Mouse (Mus musculus): ENCODE measurements at regions not wholly inside any gene's neighbourhood (a gene's known extent, or its start where the extent isn't known, plus 50 kb on each side); places are given as distances from the start of the nearest gene placed in this dataset.
"Not testable (repeated sequence)": the region's sequence is repeated elsewhere in the genome, so short reads cannot be mapped to it uniquely, and the experiment has no call there.

GRCm38 (mm10) chr15:5869289-5869688 is 430.3 kb upstream of the Dab2 start:
- DNase-seq (ENCODE audit: low spot score), result no peak

- no peak for DNase-seq (ENCODE audit: low spot score)
Measured at GRCm38 (mm10) chr15:5869866-5870265, 429.7 kb upstream of the Dab2 start.

- DNase-seq (ENCODE audit: low spot score), result no peak
Measured at GRCm38 (mm10) chr15:5872042-5872441, 427.5 kb upstream of the Dab2 start.

GRCm38 (mm10) chr15:5877749-5878148 is 421.8 kb upstream of the Dab2 start:
- DNase-seq (ENCODE audit: low spot score), result no peak

GRCm38 (mm10) chr15:5891188-5891587 is 408.4 kb upstream of the Dab2 start:
- no peak for DNase-seq (ENCODE audit: low spot score)

GRCm38 (mm10) chr15:5892034-5892433 is 407.6 kb upstream of the Dab2 start:
- DNase-seq (ENCODE audit: low spot score), result no peak

GRCm38 (mm10) chr15:5895688-5896470 is 403.7 kb upstream of the Dab2 start:
- not testable (repeated sequence) for DNase-seq (ENCODE audit: low spot score)

GRCm38 (mm10) chr15:5915261-5915660 is 384.3 kb upstream of the Dab2 start:
- DNase-seq (ENCODE audit: low spot score), result peak; percentile 43

GRCm38 (mm10) chr15:5920058-5920457 is 379.5 kb upstream of the Dab2 start:
- no peak for DNase-seq (ENCODE audit: low spot score)

GRCm38 (mm10) chr15:5927768-5928167 is 371.8 kb upstream of the Dab2 start:
- no peak for DNase-seq (ENCODE audit: low spot score)

- no peak for DNase-seq (ENCODE audit: low spot score)
Measured at GRCm38 (mm10) chr15:5933586-5933985, 366.0 kb upstream of the Dab2 start.

- no peak for DNase-seq (ENCODE audit: low spot score)
Measured at GRCm38 (mm10) chr15:5940945-5941344, 358.6 kb upstream of the Dab2 start.

- DNase-seq (ENCODE audit: low spot score), result no peak
Measured at GRCm38 (mm10) chr15:5946650-5947049, 352.9 kb upstream of the Dab2 start.

GRCm38 (mm10) chr15:5950919-5951318 is 348.7 kb upstream of the Dab2 start:
- DNase-seq (ENCODE audit: low spot score), result no peak

GRCm38 (mm10) chr15:5951661-5952060 is 347.9 kb upstream of the Dab2 start:
- DNase-seq (ENCODE audit: low spot score), result not testable (repeated sequence)

GRCm38 (mm10) chr15:5953106-5953505 is 346.5 kb upstream of the Dab2 start:
- no peak for DNase-seq (ENCODE audit: low spot score)

- DNase-seq (ENCODE audit: low spot score), result no peak
Measured at GRCm38 (mm10) chr15:5991351-5992065, 308.1 kb upstream of the Dab2 start.

- DNase-seq (ENCODE audit: low spot score), result not testable (repeated sequence)
Measured at GRCm38 (mm10) chr15:5992146-5992545, 307.4 kb upstream of the Dab2 start.

GRCm38 (mm10) chr15:6000816-6001215 is 298.8 kb upstream of the Dab2 start:
- DNase-seq (ENCODE audit: low spot score), result no peak

- DNase-seq (ENCODE audit: low spot score), result no peak
Measured at GRCm38 (mm10) chr15:6001394-6001793, 298.2 kb upstream of the Dab2 start.

GRCm38 (mm10) chr15:6014982-6015381 is 284.6 kb upstream of the Dab2 start:
- no peak for DNase-seq (ENCODE audit: low spot score)

- peak; percentile 4 for DNase-seq (ENCODE audit: low spot score)
Measured at GRCm38 (mm10) chr15:6016637-6017049, 282.9 kb upstream of the Dab2 start.

GRCm38 (mm10) chr15:6025543-6025942 is 274.0 kb upstream of the Dab2 start:
- DNase-seq (ENCODE audit: low spot score), result no peak

Data from urinary bladder, postnatal 25 days (tissue).